Comparison of ENCODE assay signal across 19 mouse cellular contexts in genomic region chr2:127839425-127839824, GRCm38 (mm10). TPM values are rescaled to one million over a fixed set of nuclear protein-coding genes. Genes with fewer than 3 reads are reported as not detected.
"Had no signal": no experiment of that assay in that cellular context is flagged by ENCODE, and none has a peak within 500 bp of the region (broad histone marks: within the 10 kb centered on the region; RNA-seq: fewer than 3 reads in every experiment).

No protein-coding gene starts in this region.

- DNase-seq: kidney, adult 2 months; kidney, postnatal 14 days; left cerebral cortex, postnatal 4 days; lung, adult 18-20 months; lung, postnatal 14 days; midbrain, embryonic 14.5 days; thymus, adult 18-20 months; thymus, postnatal 25 days had no signal

- H3K36me3 ChIP-seq: kidney, embryonic 15.5 days; limb, embryonic 13.5 days; neural tube, embryonic 12.5 days had no signal

- H3K9ac ChIP-seq: kidney, embryonic 15.5 days; limb, embryonic 13.5 days; liver, embryonic 14.5 days; neural tube, embryonic 12.5 days had no signal

- H3K27ac ChIP-seq: kidney, embryonic 15.5 days; limb, embryonic 13.5 days; liver, embryonic 14.5 days; neural tube, embryonic 12.5 days had no signal

- H3K9me3 ChIP-seq: kidney, embryonic 15.5 days; limb, embryonic 13.5 days; neural tube, embryonic 12.5 days had no signal

- H3K4me2 ChIP-seq: kidney, embryonic 15.5 days; limb, embryonic 13.5 days; neural tube, embryonic 12.5 days had no signal

- H3K4me3 ChIP-seq: kidney, embryonic 15.5 days; limb, embryonic 13.5 days; myocyte; neural tube, embryonic 12.5 days had no signal

- H3K4me1 ChIP-seq: kidney, embryonic 15.5 days; limb, embryonic 13.5 days; neural tube, embryonic 12.5 days had no signal

RNA-seq across cellular contexts. Expression of gene Acoxl, which starts 0.7 kb away (rescaled TPM):
- total RNA-seq: layer of hippocampus, adult 8-10 months; layer of hippocampus, postnatal 14 days; left cerebral cortex, adult 18-20 months; left cerebral cortex, postnatal 10 days; left cerebral cortex, postnatal 4 days; liver, adult 2 months had no signal
- polyA plus RNA-seq: kidney, adult 2 months; liver, adult 2 months; liver, embryonic 14.5 days; neural tube, embryonic 12.5 days had no signal

RNA-seq across cellular contexts. Expression of gene Bub1, which starts 7.8 kb away (rescaled TPM):
- total RNA-seq: left cerebral cortex, adult 18-20 months; neutrophil, adult 5-6 weeks had no signal
